Mouse (Mus musculus): ENCODE data around the gene Atp1a2. TPM values are rescaled to one million over a fixed set of nuclear protein-coding genes. Genes with fewer than 3 reads are reported as not detected.

Gene Atp1a2
- polyA plus RNA-seq, 1 experiment from 2014 or later, result 1.6 TPM

- Histone ChIP-seq H3K4me2 (ENCODE audit: low read length) (no peak overlapping the region), H3K4me3 (ENCODE audit: low read depth, low read length) (no peak overlapping the region), H3K27ac (ENCODE audit: low read depth) (no peak overlapping the region), H3K36me3 (ENCODE audit: control insufficient read depth, insufficient read depth, low read length) (no peaks in the 10 kb centered on the region), H3K27me3 (replicated peaks; ENCODE audit: control insufficient read depth, insufficient read depth, low read length) (no peaks in the 10 kb centered on the region), H3K9me3 (ENCODE audit: control insufficient read depth, low read length) (no peaks in the 10 kb centered on the region), H3K4me1 (replicated peaks; ENCODE audit: control insufficient read depth, insufficient read depth, low read length) (no peaks in the 10 kb centered on the region; the same call in 1 of the 2 replicates), H3K9ac (ENCODE audit: low read length) (no peak overlapping the region)
- ATAC-seq (replicated peaks; ENCODE audit: low FRiP score, low TSS enrichment, low read depth), result no peak
- DNase-seq (ENCODE audit: low spot score), result no peak
- WGBS, result 81% methylated on average over 2 of the region's 2 CpGs
Measured at GRCm38 (mm10) chr1:172305153-172305552, 7.3 kb upstream of the Atp1a2 start.

- no peak overlapping the region for H3K27ac ChIP-seq (ENCODE audit: low read depth)
- H3K36me3 ChIP-seq (ENCODE audit: control insufficient read depth, insufficient read depth, low read length), result no peaks in the 10 kb centered on the region
- no peak overlapping the region for H3K4me3 ChIP-seq (ENCODE audit: low read depth, low read length)
- DNase-seq (ENCODE audit: low spot score), result no peak
- no peak for ATAC-seq (replicated peaks; ENCODE audit: low FRiP score, low TSS enrichment, low read depth)
- H3K9me3 ChIP-seq (ENCODE audit: control insufficient read depth, low read length), result no peaks in the 10 kb centered on the region
- H3K4me1 ChIP-seq (replicated peaks; ENCODE audit: control insufficient read depth, insufficient read depth, low read length), result no peaks in the 10 kb centered on the region; the same call in 1 of the 2 replicates
- no peaks in the 10 kb centered on the region for H3K27me3 ChIP-seq (replicated peaks; ENCODE audit: control insufficient read depth, insufficient read depth, low read length)
- no peak overlapping the region for H3K4me2 ChIP-seq (ENCODE audit: low read length)
- 54% methylated on average over 6 of the region's 6 CpGs for WGBS
- no peak overlapping the region for H3K9ac ChIP-seq (ENCODE audit: low read length)
Measured at GRCm38 (mm10) chr1:172304443-172304842, 6.6 kb upstream of the Atp1a2 start.

GRCm38 (mm10) chr1:172302851-172303250 is 5.0 kb upstream of the Atp1a2 start:
- ATAC-seq (replicated peaks; ENCODE audit: low FRiP score, low TSS enrichment, low read depth), result no peak
- H3K36me3 ChIP-seq (ENCODE audit: control insufficient read depth, insufficient read depth, low read length), result no peaks in the 10 kb centered on the region
- H3K27ac ChIP-seq (ENCODE audit: low read depth), result no peak overlapping the region
- DNase-seq (ENCODE audit: low spot score), result no peak
- 26% methylated on average over 6 of the region's 6 CpGs for WGBS
- no peak overlapping the region for H3K4me2 ChIP-seq (ENCODE audit: low read length)
- no peaks in the 10 kb centered on the region for H3K27me3 ChIP-seq (replicated peaks; ENCODE audit: control insufficient read depth, insufficient read depth, low read length)
- peaks cover 5% of the 10 kb centered on the region; the same call in 1 of the 2 replicates for H3K4me1 ChIP-seq (replicated peaks; ENCODE audit: control insufficient read depth, insufficient read depth, low read length)
- no peak overlapping the region for H3K9ac ChIP-seq (ENCODE audit: low read length)
- no peak overlapping the region for H3K4me3 ChIP-seq (ENCODE audit: low read depth, low read length)
- H3K9me3 ChIP-seq (ENCODE audit: control insufficient read depth, low read length), result no peaks in the 10 kb centered on the region

- peaks cover 10% of the 10 kb centered on the region; the same call in 1 of the 2 replicates for H3K4me1 ChIP-seq (replicated peaks; ENCODE audit: control insufficient read depth, insufficient read depth, low read length)
- ATAC-seq (replicated peaks; ENCODE audit: low FRiP score, low TSS enrichment, low read depth), result no peak
- no peak for DNase-seq (ENCODE audit: low spot score)
- no peaks in the 10 kb centered on the region for H3K27me3 ChIP-seq (replicated peaks; ENCODE audit: control insufficient read depth, insufficient read depth, low read length)
- no peaks in the 10 kb centered on the region for H3K36me3 ChIP-seq (ENCODE audit: control insufficient read depth, insufficient read depth, low read length)
- no peaks in the 10 kb centered on the region for H3K9me3 ChIP-seq (ENCODE audit: control insufficient read depth, low read length)
- 71% methylated on average over 3 of the region's 3 CpGs for WGBS
- no peak overlapping the region for H3K9ac ChIP-seq (ENCODE audit: low read length)
- no peak overlapping the region for H3K27ac ChIP-seq (ENCODE audit: low read depth)
- no peak overlapping the region for H3K4me3 ChIP-seq (ENCODE audit: low read depth, low read length)
- H3K4me2 ChIP-seq (ENCODE audit: low read length), result no peak overlapping the region
Measured at GRCm38 (mm10) chr1:172302311-172302710, 4.4 kb upstream of the Atp1a2 start.

GRCm38 (mm10) chr1:172301180-172301579 is 3.3 kb upstream of the Atp1a2 start:
- H3K27me3 ChIP-seq (replicated peaks; ENCODE audit: control insufficient read depth, insufficient read depth, low read length), result no peaks in the 10 kb centered on the region
- no peak for ATAC-seq (replicated peaks; ENCODE audit: low FRiP score, low TSS enrichment, low read depth)
- no peak overlapping the region for H3K4me2 ChIP-seq (ENCODE audit: low read length)
- WGBS, result 41% methylated on average over 12 of the region's 12 CpGs
- H3K27ac ChIP-seq (ENCODE audit: low read depth), result no peak overlapping the region
- no peaks in the 10 kb centered on the region for H3K9me3 ChIP-seq (ENCODE audit: control insufficient read depth, low read length)
- H3K4me3 ChIP-seq (ENCODE audit: low read depth, low read length), result no peak overlapping the region
- no peak for DNase-seq (ENCODE audit: low spot score)
- H3K36me3 ChIP-seq (ENCODE audit: control insufficient read depth, insufficient read depth, low read length), result no peaks in the 10 kb centered on the region
- peaks cover 18% of the 10 kb centered on the region for H3K4me1 ChIP-seq (replicated peaks; ENCODE audit: control insufficient read depth, insufficient read depth, low read length)
- H3K9ac ChIP-seq (ENCODE audit: low read length), result no peak overlapping the region

GRCm38 (mm10) chr1:172300247-172300646 is 2.4 kb upstream of the Atp1a2 start:
- H3K27ac ChIP-seq (ENCODE audit: low read depth), result no peak overlapping the region
- H3K27me3 ChIP-seq (replicated peaks; ENCODE audit: control insufficient read depth, insufficient read depth, low read length), result no peaks in the 10 kb centered on the region
- H3K9me3 ChIP-seq (ENCODE audit: control insufficient read depth, low read length), result no peaks in the 10 kb centered on the region
- H3K36me3 ChIP-seq (ENCODE audit: control insufficient read depth, insufficient read depth, low read length), result no peaks in the 10 kb centered on the region
- no peak overlapping the region for H3K9ac ChIP-seq (ENCODE audit: low read length)
- H3K4me3 ChIP-seq (ENCODE audit: low read depth, low read length), result no peak overlapping the region
- ATAC-seq (replicated peaks; ENCODE audit: low FRiP score, low TSS enrichment, low read depth) (no peak), DNase-seq (ENCODE audit: low spot score) (no peak)
- WGBS, result 66% methylated on average over 5 of the region's 5 CpGs
- H3K4me1 ChIP-seq (replicated peaks; ENCODE audit: control insufficient read depth, insufficient read depth, low read length), result peaks cover 27% of the 10 kb centered on the region
- H3K4me2 ChIP-seq (ENCODE audit: low read length), result no peak overlapping the region

- Histone ChIP-seq H3K9ac (ENCODE audit: low read length) (no peak overlapping the region), H3K4me3 (ENCODE audit: low read depth, low read length) (no peak overlapping the region), H3K27me3 (replicated peaks; ENCODE audit: control insufficient read depth, insufficient read depth, low read length) (no peaks in the 10 kb centered on the region), H3K36me3 (ENCODE audit: control insufficient read depth, insufficient read depth, low read length) (no peaks in the 10 kb centered on the region), H3K4me1 (replicated peaks; ENCODE audit: control insufficient read depth, insufficient read depth, low read length) (peaks cover 28% of the 10 kb centered on the region), H3K9me3 (ENCODE audit: control insufficient read depth, low read length) (no peaks in the 10 kb centered on the region), H3K4me2 (ENCODE audit: low read length) (no peak overlapping the region), H3K27ac (ENCODE audit: low read depth) (no peak overlapping the region)
- 76% methylated on average over 7 of the region's 7 CpGs for WGBS
- DNase-seq (ENCODE audit: low spot score) (no peak), ATAC-seq (replicated peaks; ENCODE audit: low FRiP score, low TSS enrichment, low read depth) (no peak)
Measured at GRCm38 (mm10) chr1:172299528-172299927, 1.7 kb upstream of the Atp1a2 start.

GRCm38 (mm10) chr1:172296816-172297510 is 901 bp downstream of the Atp1a2 start:
- Histone ChIP-seq H3K27me3 (replicated peaks; ENCODE audit: control insufficient read depth, insufficient read depth, low read length) (no peaks in the 10 kb centered on the region), H3K9ac (ENCODE audit: low read length) (0 out of 2 replicates have a peak overlapping the region, but pooled peaks have one; percentile 39), H3K4me3 (ENCODE audit: low read depth, low read length) (peak overlapping the region; percentile 29)

GRCm38 (mm10) chr1:172295751-172296197 is 2.1 kb downstream of the Atp1a2 start:
- Histone ChIP-seq H3K4me3 (ENCODE audit: low read depth, low read length) (no peak overlapping the region), H3K9me3 (ENCODE audit: control insufficient read depth, low read length) (no peaks in the 10 kb centered on the region)
- WGBS, result 33% methylated on average over 4 of the region's 4 CpGs

More at GRCm38 (mm10) chr1:172296816-172297510, 901 bp downstream of the Atp1a2 start:
- DNase-seq (ENCODE audit: low spot score) (no peak), ATAC-seq (replicated peaks; ENCODE audit: low FRiP score, low TSS enrichment, low read depth) (no peak)
- Histone ChIP-seq H3K36me3 (ENCODE audit: control insufficient read depth, insufficient read depth, low read length) (no peaks in the 10 kb centered on the region), H3K4me1 (replicated peaks; ENCODE audit: control insufficient read depth, insufficient read depth, low read length) (peaks cover 28% of the 10 kb centered on the region), H3K4me2 (ENCODE audit: low read length) (peak overlapping the region; percentile 52), H3K27ac (ENCODE audit: low read depth) (peak overlapping the region; percentile 34; the same call in 1 of the 2 replicates), H3K9me3 (ENCODE audit: control insufficient read depth, low read length) (no peaks in the 10 kb centered on the region)
- 76% methylated on average over 6 of the region's 6 CpGs for WGBS

More at GRCm38 (mm10) chr1:172295751-172296197, 2.1 kb downstream of the Atp1a2 start:
- 0 out of 2 replicates have a peak, but pooled peaks have one; percentile 38 for ATAC-seq (replicated peaks; ENCODE audit: low FRiP score, low TSS enrichment, low read depth)
- Histone ChIP-seq H3K4me2 (ENCODE audit: low read length) (peak overlapping the region; percentile 52), H3K27ac (ENCODE audit: low read depth) (peak overlapping the region; percentile 25; the same call in 1 of the 2 replicates), H3K36me3 (ENCODE audit: control insufficient read depth, insufficient read depth, low read length) (no peaks in the 10 kb centered on the region), H3K9ac (ENCODE audit: low read length) (no peak overlapping the region), H3K4me1 (replicated peaks; ENCODE audit: control insufficient read depth, insufficient read depth, low read length) (peaks cover 28% of the 10 kb centered on the region), H3K27me3 (replicated peaks; ENCODE audit: control insufficient read depth, insufficient read depth, low read length) (no peaks in the 10 kb centered on the region)
- DNase-seq (ENCODE audit: low spot score), result no peak
